Mouse (Mus musculus): ENCODE data around the gene Traf6.

Gene Traf6

GRCm38 (mm10) chr2:101678236-101679021 is at the start of gene Traf6:
Gene Traf6 (plus strand): TSS chr2:101678429.
- in situ Hi-C loops (cut with MboI; ENCODE audit: low pct_unique_long_range_greater_than_20kb in 1 of 2, low sequenced_read_pairs in 2 of 2, unreplicated experiment in 1 of 2): no loop called here

GRCm38 (mm10) chr2:101638979-101639839 is 39.0 kb upstream of the Traf6 start:
- in situ Hi-C loops (cut with MboI; ENCODE audit: low pct_unique_long_range_greater_than_20kb in 1 of 2, low sequenced_read_pairs in 2 of 2, unreplicated experiment in 1 of 2): no loop called here

- in situ Hi-C loops (cut with MboI; ENCODE audit: low pct_unique_long_range_greater_than_20kb in 1 of 2, low sequenced_read_pairs in 2 of 2, unreplicated experiment in 1 of 2): no loop called here
These were observed 38.3 kb upstream of the Traf6 start for GRCm38 (mm10) chr2:101639840-101640350.

GRCm38 (mm10) chr2:101645841-101646240 is 32.4 kb upstream of the Traf6 start:
- in situ Hi-C loops (cut with MboI; ENCODE audit: low pct_unique_long_range_greater_than_20kb in 1 of 2, low sequenced_read_pairs in 2 of 2, unreplicated experiment in 1 of 2): no loop called here

GRCm38 (mm10) chr2:101648361-101648760 is 29.9 kb upstream of the Traf6 start:
- in situ Hi-C loops (cut with MboI; ENCODE audit: low pct_unique_long_range_greater_than_20kb in 1 of 2, low sequenced_read_pairs in 2 of 2, unreplicated experiment in 1 of 2): no loop called here

GRCm38 (mm10) chr2:101649114-101649671 is 29.0 kb upstream of the Traf6 start, which contains the start of the genes Rag1 and B230118H07Rik:
Gene Rag1 (minus strand): TSS chr2:101649501.
Gene B230118H07Rik (minus strand): TSS chr2:101649532.
- in situ Hi-C loops (cut with MboI; ENCODE audit: low pct_unique_long_range_greater_than_20kb in 1 of 2, low sequenced_read_pairs in 2 of 2, unreplicated experiment in 1 of 2): no loop called here

GRCm38 (mm10) chr2:101650446-101650845 is 27.8 kb upstream of the Traf6 start:
- in situ Hi-C loops (cut with MboI; ENCODE audit: low pct_unique_long_range_greater_than_20kb in 1 of 2, low sequenced_read_pairs in 2 of 2, unreplicated experiment in 1 of 2): loop anchor here in 1 of 2 experiments (5.0 kb wide), 1 partner anchor 178 kb away; no protein-coding TSS in a partner anchor

- in situ Hi-C loops (cut with MboI; ENCODE audit: low pct_unique_long_range_greater_than_20kb in 1 of 2, low sequenced_read_pairs in 2 of 2, unreplicated experiment in 1 of 2): loop anchor here in 1 of 2 experiments (5.0 kb wide), 1 partner anchor 180 kb away; no protein-coding TSS in a partner anchor
These were observed 25.9 kb upstream of the Traf6 start for GRCm38 (mm10) chr2:101652204-101652920.

GRCm38 (mm10) chr2:101652921-101653597 is 25.2 kb upstream of the Traf6 start:
- in situ Hi-C loops (cut with MboI; ENCODE audit: low pct_unique_long_range_greater_than_20kb in 1 of 2, low sequenced_read_pairs in 2 of 2, unreplicated experiment in 1 of 2): loop anchor here in 1 of 2 experiments (5.0 kb wide), 1 partner anchor 181 kb away; no protein-coding TSS in a partner anchor

GRCm38 (mm10) chr2:101660536-101660935 is 17.7 kb upstream of the Traf6 start:
- in situ Hi-C loops (cut with MboI; ENCODE audit: low pct_unique_long_range_greater_than_20kb in 1 of 2, low sequenced_read_pairs in 2 of 2, unreplicated experiment in 1 of 2): no loop called here

- in situ Hi-C loops (cut with MboI; ENCODE audit: low pct_unique_long_range_greater_than_20kb in 1 of 2, low sequenced_read_pairs in 2 of 2, unreplicated experiment in 1 of 2): no loop called here
These were observed 13.0 kb upstream of the Traf6 start for GRCm38 (mm10) chr2:101665058-101665702.

GRCm38 (mm10) chr2:101665703-101666092 is 12.5 kb upstream of the Traf6 start:
- in situ Hi-C loops (cut with MboI; ENCODE audit: low pct_unique_long_range_greater_than_20kb in 1 of 2, low sequenced_read_pairs in 2 of 2, unreplicated experiment in 1 of 2): no loop called here

- in situ Hi-C loops (cut with MboI; ENCODE audit: low pct_unique_long_range_greater_than_20kb in 1 of 2, low sequenced_read_pairs in 2 of 2, unreplicated experiment in 1 of 2): no loop called here
These were observed 9.5 kb upstream of the Traf6 start for GRCm38 (mm10) chr2:101668751-101669150.

GRCm38 (mm10) chr2:101673547-101673946 is 4.7 kb upstream of the Traf6 start:
- in situ Hi-C loops (cut with MboI; ENCODE audit: low pct_unique_long_range_greater_than_20kb in 1 of 2, low sequenced_read_pairs in 2 of 2, unreplicated experiment in 1 of 2): no loop called here

- in situ Hi-C loops (cut with MboI; ENCODE audit: low pct_unique_long_range_greater_than_20kb in 1 of 2, low sequenced_read_pairs in 2 of 2, unreplicated experiment in 1 of 2): no loop called here
These were observed 1.0 kb downstream of the Traf6 start for GRCm38 (mm10) chr2:101679164-101679784.

GRCm38 (mm10) chr2:101684421-101684820 is 6.2 kb downstream of the Traf6 start:
- in situ Hi-C loops (cut with MboI; ENCODE audit: low pct_unique_long_range_greater_than_20kb in 1 of 2, low sequenced_read_pairs in 2 of 2, unreplicated experiment in 1 of 2): no loop called here

GRCm38 (mm10) chr2:101688011-101688410 is 9.8 kb downstream of the Traf6 start:
- in situ Hi-C loops (cut with MboI; ENCODE audit: low pct_unique_long_range_greater_than_20kb in 1 of 2, low sequenced_read_pairs in 2 of 2, unreplicated experiment in 1 of 2): no loop called here

Data from mouse embryonic stem cell (cell line).